Mouse (Mus musculus) liver, embryonic 11.5 days (tissue): ENCODE data around the gene Acsl1. TPM values are rescaled to one million over a fixed set of nuclear protein-coding genes. Genes with fewer than 3 reads are reported as not detected.

Source experiments
- ATAC-seq: fragments of 200-750 bp; cut with Nextera tagmentation; replicated peaks from 2 replicates; pipeline ENCODE4 v1.8.0; 2017; ENCODE audit warnings: moderate number of reproducible peaks, mild to moderate bottlenecking, moderate TSS enrichment, moderate library complexity; ENCODE audit not compliant: low FRiP score
- DNase-seq: peaks from one replicate; pipeline ENCODE4 v3.0.0-alpha.2; 2017; ENCODE audit warnings: low spot score
- H3K27ac ChIP-seq: fragments of 300-500 bp; sonication (generic); 2 replicates; pipeline ENCODE4 v1.5.1; 2014; ENCODE audit warnings: mild to moderate bottlenecking, low read depth, low read length, control low read depth
- H3K27me3 ChIP-seq: fragments of 300-500 bp; sonication (generic); replicated peaks from 2 replicates; pipeline ENCODE4 v1.6.1; 2014; ENCODE audit warnings: low read length, mixed read lengths; ENCODE audit not compliant: control insufficient read depth, insufficient read depth
- H3K36me3 ChIP-seq: fragments of 300-500 bp; sonication (generic); 2 replicates; pipeline ENCODE4 v1.6.1; 2014; ENCODE audit warnings: mild to moderate bottlenecking, low read length, moderate library complexity, mixed read lengths; ENCODE audit not compliant: control insufficient read depth, insufficient read depth
- H3K4me1 ChIP-seq: fragments of 300-500 bp; sonication (generic); replicated peaks from 2 replicates; pipeline ENCODE4 v1.6.1; 2014; ENCODE audit warnings: low read length, mixed read lengths; ENCODE audit not compliant: control insufficient read depth, insufficient read depth
- H3K4me2 ChIP-seq: fragments of 300-500 bp; sonication (generic); 2 replicates; pipeline ENCODE4 v1.6.1; 2014; ENCODE audit warnings: mild to moderate bottlenecking, control low read depth, moderate library complexity
- H3K4me3 ChIP-seq: fragments of 300-500 bp; sonication (generic); 2 replicates; pipeline ENCODE4 v1.5.1; 2014; ENCODE audit warnings: low read depth, low read length, control low read depth
- H3K9ac ChIP-seq: fragments of 300-500 bp; sonication (generic); 2 replicates; pipeline ENCODE4 v1.6.1; 2014; ENCODE audit warnings: low read depth, low read length, control low read depth
- H3K9me3 ChIP-seq: fragments of 300-500 bp; sonication (generic); 2 replicates; pipeline ENCODE4 v1.6.1; 2016; ENCODE audit warnings: low read length, inconsistent platforms, mixed read lengths; ENCODE audit not compliant: control insufficient read depth
- WGBS: fragments of 180-500 bp; shearing (Covaris S2); extraction: QIAGEN DNeasy Blood & Tissue Kit; methylation state at CpG from one replicate; pipeline ENCODE4 v1.1.7; 2014; 5-methylcytosine and 5-hydroxymethylcytosine counted together
- polyA plus RNA-seq: library from polyadenylated mRNA; unstranded; fragments of >200 nt; fragmentation: Nextera tagmentation; extraction: Ambion mirVana; gene quantifications from 2 replicates; pipeline ENCODE4 v1.2.1, GENCODE M21; 2014

Gene Acsl1
- polyA plus RNA-seq, result 47.3 and 50.7 TPM in 2 replicates

- Histone ChIP-seq H3K4me2 (peak within 1 kb of the TSS; percentile 89), H3K27me3 (no peaks in the 10 kb centered on the region), H3K9ac (peak within 1 kb of the TSS; percentile 86), H3K9me3 (no peaks in the 10 kb centered on the region), H3K27ac (peak within 1 kb of the TSS; percentile 76), H3K4me3 (peak within 1 kb of the TSS; percentile 85), H3K4me1 (peaks cover 18% of the 10 kb centered on the region), H3K36me3 (0 out of 2 replicates have a peak, but pooled peaks cover 3% of the 10 kb centered on the region)
- DNase-seq (peak; percentile 100), ATAC-seq (peak; percentile 95)
- under 1% methylated on average over 99 of the region's 106 CpGs for WGBS
Observed at GRCm38 (mm10) chr8:46470792-46471781, at the start of gene Acsl1. Acsl1 (plus strand) TSS chr8:46471037.

- no peaks in the 10 kb centered on the region for H3K36me3 ChIP-seq
- ATAC-seq, result no peak
Observed at GRCm38 (mm10) chr8:46421515-46421914, 49.3 kb upstream of the Acsl1 start.

DNA sequence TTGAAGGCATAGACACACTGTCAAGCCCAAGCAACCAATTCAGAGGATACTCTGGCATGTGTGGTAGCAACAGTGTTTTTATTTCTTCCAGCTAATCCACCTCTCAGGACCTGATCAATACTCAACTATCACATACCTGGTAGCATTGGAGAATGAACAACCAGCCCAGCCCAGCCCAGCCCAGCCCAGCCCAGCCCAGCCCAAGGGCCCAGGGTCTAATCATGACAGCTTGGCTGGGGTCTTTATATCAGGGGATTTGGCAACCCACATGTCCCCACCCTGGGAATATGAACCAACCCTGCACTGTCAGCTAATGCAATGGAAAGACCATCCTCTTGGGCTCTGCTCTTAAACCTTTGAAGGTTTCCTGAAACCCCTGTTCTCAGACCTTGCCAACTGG lies 42.9 kb upstream of the Acsl1 start:
- ATAC-seq, result no peak
- Histone ChIP-seq H3K27ac (no peak overlapping the region), H3K9me3 (no peaks in the 10 kb centered on the region), H3K27me3 (no peaks in the 10 kb centered on the region), H3K36me3 (no peaks in the 10 kb centered on the region), H3K4me3 (no peak overlapping the region), H3K4me1 (no peaks in the 10 kb centered on the region), H3K9ac (no peak overlapping the region), H3K4me2 (no peak overlapping the region)
- no peak for DNase-seq

More at GRCm38 (mm10) chr8:46421515-46421914, 49.3 kb upstream of the Acsl1 start:
- DNase-seq, result no peak
- Histone ChIP-seq H3K4me3 (no peak overlapping the region), H3K27me3 (no peaks in the 10 kb centered on the region), H3K9ac (no peak overlapping the region), H3K27ac (no peak overlapping the region), H3K4me2 (no peak overlapping the region), H3K4me1 (no peaks in the 10 kb centered on the region), H3K9me3 (no peaks in the 10 kb centered on the region)
- WGBS, result 56% methylated on average over 6 of the region's 6 CpGs

DNA sequence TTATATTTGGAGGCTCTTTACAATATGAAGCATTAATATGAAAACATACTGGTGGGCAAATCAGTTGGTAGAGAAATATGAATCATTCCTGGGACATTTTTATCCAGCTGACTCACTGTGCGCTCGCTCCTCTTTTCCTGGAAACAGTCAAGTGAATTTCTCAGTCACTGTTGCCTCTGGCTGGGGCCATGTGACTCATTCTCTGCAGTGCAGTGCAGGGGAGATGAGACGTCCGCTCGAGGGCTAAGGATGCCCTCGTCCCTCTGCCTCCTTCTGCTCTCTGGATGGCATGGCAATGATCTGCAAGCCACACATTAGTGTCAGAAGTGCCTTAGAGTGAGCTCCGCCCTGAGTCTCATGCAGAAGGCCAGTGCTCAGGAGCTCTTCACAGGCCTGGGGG lies 41.0 kb upstream of the Acsl1 start:
- Histone ChIP-seq H3K4me3 (no peak overlapping the region), H3K4me2 (no peak overlapping the region), H3K9ac (no peak overlapping the region), H3K9me3 (no peaks in the 10 kb centered on the region), H3K4me1 (no peaks in the 10 kb centered on the region), H3K27ac (no peak overlapping the region), H3K36me3 (no peaks in the 10 kb centered on the region), H3K27me3 (no peaks in the 10 kb centered on the region)
- WGBS, result 69% methylated on average over 7 of the region's 7 CpGs
- ATAC-seq, result no peak
- no peak for DNase-seq

- Histone ChIP-seq H3K4me2 (no peak overlapping the region), H3K27ac (no peak overlapping the region), H3K4me3 (no peak overlapping the region), H3K4me1 (no peaks in the 10 kb centered on the region), H3K36me3 (no peaks in the 10 kb centered on the region), H3K9ac (no peak overlapping the region), H3K27me3 (no peaks in the 10 kb centered on the region), H3K9me3 (no peaks in the 10 kb centered on the region)
- no peak for DNase-seq
- WGBS, result 84% methylated on average over 4 of the region's 4 CpGs
- no peak for ATAC-seq
Observed at GRCm38 (mm10) chr8:46431921-46432320, 38.9 kb upstream of the Acsl1 start.

DNA sequence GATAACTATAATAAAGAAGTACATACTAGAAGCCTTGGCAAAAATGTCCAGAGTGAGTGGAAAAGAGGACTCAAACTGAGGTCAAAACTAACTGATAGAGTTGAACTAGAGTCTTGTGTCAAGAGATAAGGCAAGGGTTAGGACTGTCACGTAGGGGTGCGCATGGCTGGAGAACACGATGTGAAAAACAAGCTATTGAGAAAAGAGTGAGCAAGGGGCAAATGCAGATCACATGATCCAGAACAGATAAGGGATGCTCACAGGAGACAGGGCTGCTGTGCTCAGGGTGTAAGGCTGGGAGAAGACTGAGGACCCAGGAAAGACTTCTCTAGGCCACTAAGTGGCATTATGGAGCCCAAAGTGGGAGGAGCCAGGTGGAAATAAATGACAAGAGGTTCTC lies 38.3 kb upstream of the Acsl1 start:
- Histone ChIP-seq H3K4me1 (no peaks in the 10 kb centered on the region), H3K9me3 (no peaks in the 10 kb centered on the region), H3K36me3 (no peaks in the 10 kb centered on the region), H3K27me3 (no peaks in the 10 kb centered on the region), H3K9ac (no peak overlapping the region), H3K27ac (no peak overlapping the region), H3K4me3 (no peak overlapping the region), H3K4me2 (no peak overlapping the region)
- 71% methylated on average over 3 of the region's 3 CpGs for WGBS
- ATAC-seq (no peak), DNase-seq (no peak)

DNA sequence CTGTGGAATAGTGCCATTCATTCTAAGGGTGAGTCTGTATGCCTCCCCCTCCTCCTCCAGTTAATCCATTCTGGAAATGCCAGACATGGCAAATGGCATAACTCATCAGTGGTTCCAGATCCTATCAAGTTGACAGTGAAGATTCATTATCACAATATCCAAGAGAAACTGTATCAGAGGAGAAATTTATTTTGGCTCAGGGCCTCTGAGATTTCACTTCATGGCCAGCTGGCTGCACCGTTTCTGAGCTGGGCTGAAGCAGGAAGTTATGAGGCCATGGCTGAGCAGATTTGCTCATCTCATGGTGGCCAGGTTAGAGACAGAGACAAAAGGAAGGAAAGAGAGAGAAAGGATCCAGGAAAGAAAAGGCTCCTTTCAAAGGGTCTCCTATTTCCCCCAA lies 37.2 kb upstream of the Acsl1 start:
- no peaks in the 10 kb centered on the region for H3K9me3 ChIP-seq
- H3K27ac ChIP-seq, result no peak overlapping the region
- 53% methylated on average over 1 of the region's 1 CpGs for WGBS
- H3K36me3 ChIP-seq, result no peaks in the 10 kb centered on the region
- no peak overlapping the region for H3K4me2 ChIP-seq
- H3K4me1 ChIP-seq, result no peaks in the 10 kb centered on the region
- ATAC-seq, result no peak
- no peak for DNase-seq
- H3K4me3 ChIP-seq, result no peak overlapping the region
- no peak overlapping the region for H3K9ac ChIP-seq
- H3K27me3 ChIP-seq, result no peaks in the 10 kb centered on the region

- Histone ChIP-seq H3K36me3 (no peaks in the 10 kb centered on the region), H3K4me3 (no peak overlapping the region), H3K27me3 (no peaks in the 10 kb centered on the region), H3K9me3 (no peaks in the 10 kb centered on the region), H3K9ac (no peak overlapping the region), H3K27ac (no peak overlapping the region), H3K4me1 (no peaks in the 10 kb centered on the region), H3K4me2 (no peak overlapping the region)
- ATAC-seq (no peak), DNase-seq (no peak)
- WGBS, result 76% methylated on average over 10 of the region's 10 CpGs
Observed at GRCm38 (mm10) chr8:46438491-46438890, 32.3 kb upstream of the Acsl1 start.
